Mouse (Mus musculus) CD8-positive naive resting alpha-beta T cell, adult 2 months (primary cell): ENCODE data around the gene Adnp.

ENCODE experiments used
- DNase-seq, 2 experiments: peaks; one replicate each; pipeline ENCODE4 v3.0.0; 2022; ENCODE audit warnings: low read depth in 2 of 2, low spot score in 2 of 2

The Adnp gene

DNA sequence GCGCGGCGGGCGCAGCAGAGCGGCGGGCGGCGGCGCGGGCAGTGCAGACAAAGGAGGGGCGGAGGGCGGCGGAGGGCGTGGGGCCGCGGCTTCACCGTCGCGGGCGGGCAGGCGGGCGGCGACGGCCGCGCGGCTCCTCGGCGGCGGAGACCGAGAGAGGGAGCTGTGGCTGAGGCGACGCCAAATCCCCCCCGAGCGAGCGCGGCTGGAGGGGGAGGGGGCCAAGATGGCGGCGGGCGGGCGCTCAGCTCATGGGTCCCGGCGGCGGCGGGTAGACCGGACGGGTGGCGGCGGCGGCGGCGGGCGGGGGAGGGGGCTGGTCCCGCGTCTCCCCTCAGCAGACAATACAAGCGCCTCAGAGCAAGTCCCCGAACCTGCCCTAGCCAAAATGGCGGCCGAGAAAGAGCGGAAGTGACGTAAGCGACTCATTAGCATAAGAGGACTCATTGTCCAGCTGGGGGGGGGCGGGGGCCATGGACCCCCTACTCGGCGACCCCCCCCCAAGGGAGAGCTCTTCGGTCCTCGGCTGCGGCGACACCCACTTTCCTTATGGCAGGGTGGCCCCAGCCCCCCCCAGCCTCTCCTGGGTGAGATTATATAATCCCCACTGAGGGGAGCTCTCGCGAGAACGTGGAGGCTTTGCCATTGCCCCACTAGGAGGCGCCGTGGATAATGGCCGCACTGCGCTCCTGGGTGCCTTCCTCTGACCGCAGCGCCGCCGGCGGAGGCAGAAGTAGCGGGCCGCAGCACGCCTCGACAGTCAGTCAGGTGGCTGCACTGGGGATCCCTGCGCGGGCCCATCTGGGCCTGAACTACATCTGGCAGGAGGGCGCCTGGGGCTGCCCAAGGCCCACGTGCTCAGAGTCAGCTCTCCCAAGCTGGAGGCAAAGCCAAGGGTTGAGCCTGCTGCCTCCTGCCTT lies at the start of gene Adnp:
Gene Adnp (minus strand): TSS at position 388 of the 920 bp plus-strand sequence.
- peak; percentile 96 to 97 for DNase-seq

DNA sequence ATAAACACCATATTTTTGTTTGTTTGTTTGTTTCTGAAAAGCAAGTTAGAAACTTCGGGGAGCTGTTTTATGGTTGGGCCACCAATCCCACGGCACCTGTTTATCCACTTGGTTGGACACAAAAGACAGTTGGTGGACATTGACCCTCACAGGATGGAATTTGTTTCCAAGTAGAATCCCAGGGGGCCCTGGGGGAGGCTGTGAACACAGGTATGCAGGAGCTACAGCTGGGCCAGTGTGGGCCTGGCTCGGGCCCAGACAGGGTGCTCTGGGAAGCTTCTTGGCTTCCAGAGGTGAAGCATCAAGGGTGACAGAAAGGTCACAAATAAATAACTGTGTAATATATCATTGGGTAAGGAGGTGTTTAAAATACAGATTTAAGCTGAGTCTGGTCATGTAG lies 49.6 kb upstream of the Adnp start:
- no peak for DNase-seq

DNA sequence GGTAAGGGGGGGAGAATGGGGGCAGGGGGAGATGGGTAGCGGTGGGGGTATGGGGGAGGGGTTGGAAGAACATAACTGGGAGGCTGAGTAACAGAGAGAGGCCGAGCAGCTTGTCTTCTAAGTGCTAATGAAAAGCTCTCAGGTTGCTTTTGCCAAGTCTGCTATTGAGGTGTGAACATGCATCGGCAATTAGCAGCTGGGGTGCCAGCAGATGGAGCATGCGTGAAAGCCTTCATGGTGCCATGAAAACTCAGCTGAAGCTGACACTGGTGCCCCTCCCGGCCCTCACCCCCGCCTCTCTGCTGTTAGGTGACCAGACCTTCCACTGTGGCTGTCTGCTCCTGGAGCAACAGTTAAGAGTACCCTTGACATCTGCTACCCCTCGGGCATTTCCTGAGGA lies 46.9 kb upstream of the Adnp start:
- no peak for DNase-seq

DNA sequence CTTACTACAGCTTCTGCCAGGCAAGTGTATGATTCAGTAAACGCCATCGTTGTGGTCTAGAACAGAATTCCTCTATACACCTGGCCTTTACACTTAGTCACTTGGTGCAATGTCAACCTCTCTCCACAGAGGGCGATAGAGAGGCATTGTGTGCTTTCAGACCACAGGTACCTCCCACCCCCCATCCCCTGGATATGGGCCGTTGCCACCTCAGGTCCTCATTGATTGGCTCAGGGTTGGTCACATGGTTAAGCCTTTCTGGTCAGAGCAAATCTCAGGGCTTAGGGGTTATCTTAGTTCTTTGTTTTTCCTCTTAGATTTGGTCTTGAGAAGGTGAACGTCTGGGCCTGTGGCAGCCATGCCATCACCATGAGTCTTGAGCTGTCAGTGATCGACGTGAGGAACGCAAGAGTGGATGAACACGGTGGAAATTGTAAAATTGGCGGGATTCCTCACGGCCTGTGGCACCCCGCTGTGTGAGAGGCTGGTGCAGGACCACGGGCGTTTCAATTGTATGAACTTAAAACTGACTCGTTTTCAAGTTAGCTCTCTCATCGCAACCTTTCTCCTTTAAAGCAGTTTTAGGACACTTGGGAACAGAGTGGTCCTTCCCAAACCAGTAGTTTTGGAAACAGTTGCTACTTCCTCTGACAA lies 45.9 kb upstream of the Adnp start:
- peak in 1 of 2 experiments; percentile 46 for DNase-seq

DNA sequence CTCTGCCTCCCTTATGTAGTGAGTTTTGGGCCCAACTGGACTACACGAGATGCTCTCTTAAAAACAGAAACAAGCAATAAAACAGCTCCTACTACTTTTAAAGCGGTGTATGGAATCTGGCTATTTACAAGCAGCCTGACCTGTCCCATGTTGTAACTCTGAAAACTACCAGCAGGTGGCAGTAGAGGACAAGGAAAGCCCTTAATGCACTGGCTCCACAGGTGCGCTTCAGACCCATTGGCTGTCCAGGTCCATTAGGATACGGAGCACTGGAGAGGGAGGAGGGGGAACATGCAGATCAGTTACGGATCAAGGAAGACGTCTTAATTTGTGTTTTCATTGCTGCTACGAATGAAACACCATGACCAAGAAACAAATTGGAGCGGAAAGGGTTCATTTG lies 43.4 kb upstream of the Adnp start:
- peak; percentile 80 to 87 for DNase-seq

DNA sequence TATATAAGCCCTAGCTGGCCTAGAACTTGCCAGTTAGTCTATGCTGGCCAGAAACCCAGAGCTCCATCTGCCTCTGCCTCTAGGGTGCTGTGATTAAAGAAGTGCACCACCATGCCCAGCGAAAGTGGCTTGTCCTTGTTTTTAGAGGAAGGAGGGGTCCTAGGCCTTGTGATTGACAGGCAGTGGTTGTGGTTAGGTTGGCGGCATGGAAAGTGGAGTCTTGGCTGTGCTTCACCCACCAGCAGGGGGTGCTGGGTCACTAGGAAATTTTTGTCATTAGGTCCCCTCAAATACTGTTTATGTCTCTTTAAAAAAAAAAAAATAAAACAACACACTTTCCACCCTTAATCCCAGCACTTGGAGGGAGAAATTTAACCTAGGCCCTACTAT lies 41.9 kb upstream of the Adnp start:
- DNase-seq: peak in 1 of 2 experiments; percentile 21

DNA sequence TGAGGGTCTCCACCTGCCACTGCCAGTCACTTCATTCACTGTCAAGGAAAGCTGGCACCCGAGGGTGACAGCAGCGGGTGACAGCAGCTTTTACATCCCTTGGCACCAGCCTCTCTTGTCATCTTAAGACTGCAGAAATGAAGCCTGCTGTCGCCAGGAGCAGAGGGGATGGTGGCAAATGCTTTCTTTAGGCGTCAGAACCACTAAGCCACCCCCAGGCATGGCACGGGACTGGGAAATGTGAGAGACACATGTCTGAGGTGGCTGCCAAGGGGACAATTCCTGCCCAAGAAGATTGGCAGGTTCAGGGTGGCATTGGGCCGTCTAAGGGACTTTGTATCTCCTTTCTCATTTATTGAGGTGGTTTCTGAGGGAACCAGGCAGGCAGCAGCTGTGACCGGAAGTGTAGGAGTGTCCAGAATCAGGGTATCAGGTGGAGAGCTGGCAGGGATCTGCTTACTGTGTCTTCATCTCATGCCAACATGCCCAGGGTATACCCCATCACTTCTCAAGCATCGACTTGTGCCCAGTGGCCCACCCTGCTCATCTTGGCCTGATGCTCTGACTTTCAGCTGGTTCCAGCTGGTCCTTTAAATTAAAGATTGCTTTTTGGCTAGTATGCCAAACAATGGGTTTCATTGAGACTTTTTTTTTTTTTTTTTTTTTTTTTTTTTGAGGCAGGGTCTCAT lies 41.4 kb upstream of the Adnp start:
- DNase-seq: no peak

DNA sequence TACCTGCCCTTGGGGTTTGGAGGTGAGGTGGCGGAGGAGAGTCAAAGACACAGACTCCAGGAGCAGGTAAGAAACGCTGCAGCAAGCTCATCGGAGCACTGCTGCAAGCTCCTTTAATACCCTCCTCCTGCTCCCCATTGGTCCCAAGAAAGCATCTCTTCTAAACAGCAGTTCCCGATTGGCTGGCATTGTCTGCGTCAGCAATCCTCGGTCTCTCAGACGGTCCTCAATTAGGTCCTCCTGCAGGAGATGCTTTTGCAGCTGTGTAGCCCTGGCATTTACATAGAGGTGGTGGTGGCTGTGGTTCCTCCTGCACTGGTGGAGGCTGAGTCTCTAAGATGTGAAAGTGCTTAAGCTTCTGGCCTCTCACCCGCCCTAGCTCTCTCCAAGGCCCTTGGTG lies 38.7 kb upstream of the Adnp start:
- DNase-seq: no peak

DNA sequence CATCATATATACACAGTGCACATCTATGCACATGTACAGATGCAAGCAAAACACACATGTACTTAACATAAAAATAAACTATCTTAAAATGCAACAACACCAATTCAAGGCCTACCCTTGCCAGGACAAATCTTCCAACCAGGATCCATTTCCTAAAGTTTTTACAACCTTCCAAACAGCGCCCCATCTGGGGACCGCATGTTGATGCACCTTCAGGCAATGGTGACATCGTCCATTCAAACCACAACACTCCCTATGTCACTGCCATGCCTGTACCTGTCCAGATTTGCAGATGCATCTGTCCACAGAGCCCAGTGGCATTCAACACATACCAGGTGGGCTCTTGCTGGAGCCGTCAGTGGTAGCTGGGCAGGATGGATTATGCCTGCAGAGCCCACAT lies 36.4 kb upstream of the Adnp start:
- DNase-seq: no peak

DNA sequence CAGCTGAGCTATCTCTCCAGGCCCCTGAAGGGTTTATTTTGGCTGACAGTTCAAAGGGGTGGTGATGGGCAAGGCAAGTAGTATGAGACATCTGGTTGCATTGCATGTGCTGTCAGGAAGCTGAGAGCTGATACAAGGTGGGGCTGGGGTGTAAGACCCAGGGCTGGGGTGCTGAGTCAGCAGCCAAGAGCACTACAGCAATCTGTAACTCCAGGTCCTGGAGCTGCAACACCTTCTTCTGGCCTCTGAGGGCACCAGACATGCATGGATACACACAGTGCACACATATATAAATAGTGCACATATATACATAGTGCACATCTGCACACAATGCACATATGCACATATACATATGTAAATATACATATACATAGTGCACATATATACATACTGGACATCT lies 35.9 kb upstream of the Adnp start:
- no peak for DNase-seq

DNA sequence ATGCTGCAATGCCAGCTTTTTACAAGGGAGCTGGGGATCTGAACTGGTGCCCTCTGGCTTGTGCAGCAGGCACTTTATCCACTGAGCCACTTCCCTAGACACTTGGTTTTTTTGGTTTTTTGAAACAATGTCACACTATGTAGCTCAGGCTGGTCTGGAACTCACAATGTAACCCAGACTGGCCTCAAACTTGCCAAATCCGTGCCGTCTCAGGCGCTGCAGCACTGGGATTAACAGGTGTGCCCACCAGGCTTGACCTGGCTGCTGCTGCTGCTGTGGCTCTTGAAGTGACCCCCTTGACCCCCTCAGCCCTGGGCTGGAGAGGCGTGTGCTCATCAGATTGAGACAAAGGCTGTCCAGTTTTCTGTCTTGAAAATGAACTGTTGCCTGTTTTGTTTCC lies 31.4 kb upstream of the Adnp start:
- DNase-seq: no peak

DNA sequence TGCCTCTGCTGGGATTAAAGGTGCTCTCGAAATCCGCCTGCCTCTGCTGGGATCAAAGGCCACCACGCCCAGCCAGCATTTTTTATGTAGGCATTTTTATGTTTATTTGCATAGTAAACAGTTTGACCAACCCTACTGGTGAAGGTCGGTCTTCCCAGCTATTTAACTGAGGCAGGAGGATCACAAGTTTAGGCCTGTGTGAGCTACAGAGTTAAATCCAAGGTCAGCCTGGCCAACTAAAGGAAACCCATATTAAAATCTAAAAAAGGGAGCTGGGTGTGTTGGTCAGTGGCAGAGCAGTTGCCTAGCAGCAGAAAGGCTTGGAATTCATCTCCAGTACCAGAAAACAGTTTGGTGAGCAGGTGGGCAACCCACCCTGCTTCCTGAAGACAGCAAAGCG lies 26.4 kb upstream of the Adnp start:
- no peak for DNase-seq

DNA sequence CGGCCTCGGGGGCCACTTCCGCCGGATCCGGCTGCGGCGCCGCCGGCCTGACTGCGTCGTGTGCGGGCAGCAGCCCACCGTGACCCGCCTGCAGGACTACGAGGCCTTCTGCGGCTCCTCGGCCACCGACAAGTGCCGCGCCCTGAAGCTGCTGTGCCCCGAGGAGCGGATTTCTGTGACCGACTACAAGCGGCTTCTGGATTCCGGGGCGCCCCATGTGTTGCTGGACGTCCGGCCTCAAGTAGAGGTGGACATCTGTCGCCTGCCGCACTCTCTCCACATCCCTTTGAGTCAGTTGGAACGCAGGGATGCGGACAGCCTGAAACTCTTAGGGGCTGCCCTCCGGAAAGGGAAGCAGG lies 24.5 kb upstream of the Adnp start:
- peak in 1 of 2 experiments; percentile 10 for DNase-seq

DNA sequence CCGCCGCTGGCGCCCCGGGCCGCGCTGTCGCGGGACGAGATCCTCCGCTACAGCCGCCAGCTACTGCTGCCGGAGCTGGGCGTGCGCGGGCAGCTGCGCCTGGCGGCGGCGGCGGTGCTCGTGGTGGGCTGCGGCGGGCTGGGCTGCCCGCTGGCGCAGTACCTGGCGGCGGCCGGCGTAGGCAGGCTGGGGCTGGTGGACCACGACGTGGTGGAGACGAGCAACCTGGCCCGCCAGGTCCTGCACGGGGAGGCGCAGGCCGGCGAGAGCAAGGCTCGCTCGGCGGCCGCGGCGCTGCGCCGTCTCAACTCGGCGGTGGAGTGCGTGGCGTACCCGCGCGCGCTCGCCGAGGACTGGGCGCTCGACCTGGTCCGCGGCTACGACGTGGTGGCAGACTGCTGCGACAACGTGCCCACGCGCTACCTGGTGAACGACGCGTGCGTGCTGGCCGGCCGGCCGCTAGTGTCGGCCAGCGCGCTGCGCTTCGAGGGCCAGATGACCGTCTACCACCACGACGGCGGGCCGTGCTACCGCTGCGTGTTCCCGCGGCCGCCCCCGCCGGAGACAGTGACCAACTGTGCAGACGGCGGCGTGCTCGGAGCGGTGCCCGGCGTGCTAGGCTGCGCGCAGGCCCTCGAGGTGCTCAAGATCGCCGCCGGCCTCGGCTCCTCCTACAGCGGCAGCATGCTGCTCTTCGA lies 24.0 kb upstream of the Adnp start:
- DNase-seq: peak in 1 of 2 experiments; percentile 8

DNA sequence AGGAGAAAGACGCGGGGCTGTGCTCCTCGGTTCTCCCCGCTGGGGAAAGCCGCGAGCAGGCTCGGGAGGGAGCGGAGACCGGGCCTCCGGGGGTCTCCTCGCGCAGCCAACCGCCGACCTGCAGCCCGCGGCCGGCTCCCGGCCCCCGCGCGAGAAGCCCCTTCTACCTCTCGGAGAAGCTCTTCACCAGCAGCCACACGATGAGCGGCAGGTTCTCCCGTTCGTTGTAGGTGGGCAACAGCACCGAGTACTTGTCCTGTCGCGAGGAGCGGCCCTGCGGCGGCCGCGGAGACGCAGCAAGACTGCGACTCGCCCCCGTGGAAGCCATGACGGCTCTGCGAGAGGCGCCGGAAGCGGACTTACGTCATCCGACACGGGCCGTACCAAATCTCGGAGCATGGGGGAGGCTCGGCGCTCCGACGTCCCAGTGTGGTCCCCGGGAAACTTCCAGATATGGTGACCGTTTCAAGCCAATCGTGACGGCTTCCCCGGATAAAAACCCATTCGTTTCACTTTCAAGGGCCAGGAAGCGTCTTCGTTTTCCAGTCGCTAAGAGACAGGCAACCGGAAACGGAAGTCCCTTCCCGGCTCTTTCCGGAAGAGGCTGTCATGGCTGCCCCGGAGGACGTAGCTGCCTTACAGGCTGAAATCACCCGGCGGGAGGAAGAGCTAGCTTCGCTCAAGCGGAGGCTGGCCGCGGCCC lies 23.3 kb upstream of the Adnp start, which contains the start of the genes Gm20716, Dpm1 and Mocs3:
Gene Gm20716 (minus strand): TSS at position 339 of the 703 bp plus-strand sequence.
Gene Dpm1 (minus strand): TSS at position 566 of the 703 bp plus-strand sequence.
Gene Mocs3 (plus strand): TSS at position 597 of the 703 bp plus-strand sequence.
- DNase-seq: peak; percentile 82 to 85

DNA sequence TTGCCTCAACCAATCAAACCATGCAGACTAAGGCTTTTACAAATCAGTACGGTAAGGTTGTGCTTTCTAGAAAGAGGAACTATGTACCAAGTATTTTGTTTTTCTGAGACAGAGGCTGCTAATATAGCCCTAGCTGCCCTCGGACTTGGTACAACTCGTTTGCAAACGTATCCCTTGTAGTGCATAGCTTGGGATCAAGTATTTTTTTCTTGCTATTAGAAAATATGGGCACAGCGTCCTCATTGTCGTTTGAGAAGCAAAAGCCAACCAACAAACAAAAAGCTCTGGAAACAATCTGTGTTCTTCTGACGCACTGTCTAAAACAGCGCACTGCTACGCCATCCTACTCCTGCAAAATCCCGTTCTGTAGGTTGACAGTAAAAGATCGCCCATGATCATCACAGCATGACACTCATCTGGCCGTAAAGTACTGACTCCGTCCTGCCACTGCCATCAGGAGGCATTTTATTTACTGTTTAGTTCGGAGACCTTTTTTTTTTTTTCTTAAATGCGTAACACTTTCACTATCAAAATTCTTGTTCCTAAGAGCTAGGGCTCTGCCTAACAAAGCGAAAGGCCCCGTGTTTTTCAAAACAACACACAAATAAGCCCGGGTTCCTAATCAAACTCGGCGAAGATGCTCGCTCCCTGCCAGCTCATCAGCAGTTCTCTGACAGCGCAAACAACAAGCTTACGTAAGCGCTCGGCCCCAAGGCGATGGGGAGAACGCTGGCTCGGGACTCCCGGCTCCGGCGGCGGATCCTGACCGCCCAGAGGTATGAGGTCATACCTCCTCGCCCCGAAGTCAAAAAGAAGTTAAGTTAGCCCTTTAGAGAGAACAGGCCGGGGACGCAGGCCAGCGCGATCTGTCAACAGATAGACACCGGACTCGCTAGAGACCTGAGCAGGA lies 22.5 kb upstream of the Adnp start:
- peak in 1 of 2 experiments; percentile 44 for DNase-seq

DNA sequence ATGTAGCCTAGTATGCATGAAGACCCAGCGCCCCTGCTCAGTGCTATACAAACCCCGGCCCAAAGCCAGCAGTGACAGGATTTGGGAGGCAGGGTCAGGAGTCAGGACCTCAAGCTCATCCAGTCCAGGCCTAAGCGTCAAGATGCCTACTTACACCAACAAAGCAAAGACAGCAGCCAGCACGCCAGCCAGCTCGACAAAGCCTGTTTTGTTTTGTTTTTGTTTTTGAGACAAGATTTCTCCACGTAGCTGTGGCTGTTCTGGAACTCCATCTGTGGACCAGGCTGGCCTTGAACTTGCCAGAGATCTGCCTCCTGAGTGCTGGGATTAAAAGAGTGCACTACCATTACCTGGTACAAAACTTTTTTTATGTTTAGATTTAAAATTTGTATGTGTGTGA lies 16.4 kb upstream of the Adnp start:
- DNase-seq: no peak

DNA sequence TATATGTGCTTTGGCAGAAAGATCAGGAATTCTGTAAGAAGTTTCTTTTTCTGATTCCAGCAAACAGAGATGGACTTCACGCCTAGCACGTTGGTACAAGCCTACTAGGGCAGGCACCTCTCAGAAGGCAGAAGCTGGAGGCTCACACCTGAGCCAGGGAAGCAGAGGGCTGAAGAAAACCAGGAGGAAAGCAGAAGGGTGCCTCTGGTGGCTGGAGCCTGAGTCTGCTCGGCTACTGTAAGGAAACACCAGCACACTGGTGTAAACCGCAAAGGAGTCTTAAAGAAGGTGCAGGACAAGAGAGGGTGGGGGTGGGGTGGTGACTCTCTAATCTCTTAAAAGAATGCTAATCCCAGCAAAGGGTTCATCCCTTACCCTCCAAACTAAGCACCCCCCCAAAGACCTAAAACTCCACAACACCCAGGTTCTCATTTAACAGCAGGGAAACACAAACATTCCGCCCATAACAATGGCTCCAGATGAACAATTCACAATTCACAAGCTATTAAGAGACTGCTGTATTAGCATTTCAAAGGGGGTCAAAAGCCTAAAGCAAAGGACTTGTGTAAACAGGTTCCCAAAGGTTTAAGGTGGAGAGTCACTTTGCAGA lies 7.0 kb upstream of the Adnp start:
- no peak for DNase-seq

DNA sequence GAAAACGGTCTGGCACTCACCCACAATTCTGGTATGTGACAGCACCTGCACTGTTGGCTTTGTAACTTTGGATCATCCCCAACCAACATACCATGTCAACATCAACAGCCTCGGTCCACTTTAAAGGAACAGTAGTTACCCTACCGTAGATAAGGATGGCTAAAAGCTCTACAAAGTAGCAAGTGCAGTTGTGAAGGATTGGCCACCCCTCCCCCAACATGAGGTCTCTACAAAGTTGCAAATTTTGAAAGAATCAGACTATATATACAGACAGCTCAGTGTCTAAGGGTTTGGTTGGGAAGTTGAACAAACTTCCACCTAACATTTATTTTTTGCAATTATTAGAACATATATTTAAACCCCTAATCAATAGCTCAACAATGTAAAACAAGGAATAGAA lies 971 bp upstream of the Adnp start:
- no peak for DNase-seq
